Mouse (Mus musculus) kidney, postnatal 0 days (tissue): ENCODE data around the gene Rtp4. TPM values are rescaled to one million over a fixed set of nuclear protein-coding genes. Genes with fewer than 3 reads are reported as not detected.
A peak's percentile ranks its signal among the peaks of the same experiment; 100 is the strongest.

Source experiments
- ATAC-seq: fragments of 200-750 bp; cut with Nextera tagmentation; replicated peaks from 2 replicates; pipeline ENCODE4 v1.8.0; 2017; ENCODE audit warnings: low read depth, moderate number of reproducible peaks, moderate TSS enrichment, moderate library complexity; ENCODE audit not compliant: low FRiP score
- DNase-seq: peaks from one replicate; pipeline ENCODE4 v3.0.0-alpha.2; 2016; ENCODE audit warnings: low spot score
- H3K27ac ChIP-seq: fragments of 300-500 bp; sonication (generic); 2 replicates; pipeline ENCODE4 v1.5.1; 2014; ENCODE audit warnings: mild to moderate bottlenecking
- H3K27me3 ChIP-seq: fragments of 300-500 bp; sonication (generic); 2 replicates; pipeline ENCODE4 v1.6.1; 2014; ENCODE audit warnings: low read length, mixed read lengths; ENCODE audit not compliant: insufficient read depth
- H3K36me3 ChIP-seq: fragments of 300-500 bp; sonication (generic); 2 replicates; pipeline ENCODE4 v1.6.1; 2014; ENCODE audit warnings: low read length, mixed read lengths; ENCODE audit not compliant: insufficient read depth
- H3K4me1 ChIP-seq: fragments of 300-500 bp; sonication (generic); replicated peaks from 2 replicates; pipeline ENCODE4 v1.6.1; 2014; ENCODE audit warnings: antibody characterized with exemption, low read length, mixed read lengths; ENCODE audit not compliant: insufficient read depth
- H3K4me2 ChIP-seq: fragments of 300-500 bp; sonication (generic); 2 replicates; pipeline ENCODE4 v1.6.1; 2014; ENCODE audit warnings: mild to moderate bottlenecking, low read length, moderate library complexity, mixed read lengths
- H3K4me3 ChIP-seq: fragments of 300-500 bp; sonication (generic); replicated peaks from 2 replicates; pipeline ENCODE4 v1.5.1; 2014; ENCODE audit warnings: low read depth, low read length
- H3K9ac ChIP-seq: fragments of 300-500 bp; sonication (generic); 2 replicates; pipeline ENCODE4 v1.6.1; 2014; ENCODE audit warnings: low read depth, low read length
- H3K9me3 ChIP-seq: fragments of 300-500 bp; sonication (generic); replicated peaks from 2 replicates; pipeline ENCODE4 v1.6.1; 2016; ENCODE audit warnings: low read length, inconsistent platforms, mixed read lengths
- CTCF ChIP-seq: IDR thresholded peaks from 2 replicates; pipeline ENCODE4 v1.5.1; 2016; ENCODE audit warnings: antibody characterized with exemption, low read depth, mild to moderate bottlenecking, moderate library complexity
- WGBS: fragments of 180-500 bp; shearing (Covaris S2); extraction: QIAGEN DNeasy Blood & Tissue Kit; methylation state at CpG from one replicate; pipeline ENCODE4 v1.1.7; 2014; 5-methylcytosine and 5-hydroxymethylcytosine counted together
- polyA plus RNA-seq: library from polyadenylated mRNA; unstranded; fragments of >200 nt; fragmentation: Nextera tagmentation; extraction: Ambion mirVana; gene quantifications from 2 replicates; pipeline ENCODE4 v1.2.1, GENCODE M21; 2015

The Rtp4 gene
- polyA plus RNA-seq, 1 experiment from 2014 or later = 50.7 TPM

DNA sequence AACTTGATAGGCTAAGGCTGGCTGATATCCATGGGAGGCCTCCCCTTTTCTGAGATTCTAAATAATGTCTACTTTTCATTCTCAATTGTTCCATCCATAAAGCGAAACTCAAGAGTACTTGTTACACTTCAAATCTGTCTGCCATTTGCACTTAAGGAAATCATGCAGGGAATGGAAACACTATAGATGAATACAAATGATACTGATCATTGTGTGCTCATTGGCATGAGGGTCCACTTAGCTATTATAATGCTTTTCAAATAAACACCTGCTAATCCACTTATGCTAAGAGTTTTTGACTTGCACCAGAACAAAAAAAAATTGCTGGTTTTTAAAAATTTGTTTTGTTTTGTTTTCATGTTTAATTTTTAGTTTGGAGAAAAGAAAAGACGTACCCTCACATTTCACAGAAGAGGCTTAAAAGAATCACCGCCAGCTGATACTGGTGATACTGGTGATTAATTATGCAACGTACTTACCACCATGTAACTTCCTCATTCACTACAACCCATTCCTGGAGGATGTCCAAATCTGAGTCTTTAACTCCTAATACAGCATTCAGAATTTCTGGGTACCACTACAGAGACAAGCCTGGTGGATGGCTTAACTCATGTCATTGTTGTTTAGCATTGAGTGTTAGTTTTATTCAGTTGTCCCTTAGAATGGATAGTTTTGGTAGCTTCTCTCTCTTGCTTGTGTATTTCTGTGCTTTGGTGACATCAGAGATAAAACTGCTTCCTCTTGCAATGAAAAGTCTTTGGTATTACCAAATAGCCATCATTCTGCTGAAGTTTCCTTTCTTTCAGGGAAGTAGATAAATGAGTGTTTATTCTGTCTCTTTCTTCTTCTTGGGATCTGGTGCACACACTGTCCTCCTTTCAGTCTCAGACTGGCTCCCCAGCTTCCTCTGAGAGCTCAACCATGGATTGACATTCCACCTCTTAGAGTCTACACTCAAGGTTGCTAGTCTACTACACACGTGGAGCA, 71.3 kb downstream of the Rtp4 start:
- no peaks in the 10 kb centered on the region for H3K4me1 ChIP-seq
- DNase-seq (no peak), ATAC-seq (no peak)
- no peaks in the 10 kb centered on the region for H3K36me3 ChIP-seq
- 82% methylated on average over 5 of the region's 5 CpGs for WGBS
- H3K27ac ChIP-seq = no peak overlapping the region
- H3K27me3 ChIP-seq = no peaks in the 10 kb centered on the region
- H3K4me3 ChIP-seq = no peak overlapping the region
- no peak overlapping the region for H3K9ac ChIP-seq
- no peak overlapping the region for H3K4me2 ChIP-seq
- no peak for TF ChIP-seq CTCF
- no peaks in the 10 kb centered on the region for H3K9me3 ChIP-seq

DNA sequence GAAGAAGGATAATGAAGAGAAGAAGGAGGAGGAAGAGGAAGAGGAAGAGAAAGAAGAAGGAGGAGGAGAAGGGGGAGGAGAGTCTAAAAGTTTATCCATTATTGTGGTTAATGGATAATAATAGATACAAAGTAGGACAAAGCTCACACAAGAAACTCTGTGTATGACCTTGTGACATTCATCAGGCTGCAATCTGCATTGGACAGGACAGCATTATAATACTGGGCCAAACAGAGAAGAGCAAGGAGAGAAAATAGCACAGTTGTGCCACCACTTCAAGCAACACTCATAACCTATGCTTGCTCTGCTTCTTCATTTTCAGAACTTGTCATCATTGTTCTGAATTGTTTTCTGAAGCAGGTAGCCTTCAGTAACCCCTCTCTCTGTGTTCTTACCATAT, 72.4 kb downstream of the Rtp4 start:
- Histone ChIP-seq H3K9me3 (no peaks in the 10 kb centered on the region), H3K9ac (no peak overlapping the region), H3K4me1 (no peaks in the 10 kb centered on the region), H3K4me2 (no peak overlapping the region), H3K27me3 (no peaks in the 10 kb centered on the region), H3K27ac (no peak overlapping the region), H3K4me3 (no peak overlapping the region), H3K36me3 (no peaks in the 10 kb centered on the region)
- ATAC-seq = no peak
- DNase-seq = no peak
- no peak for TF ChIP-seq CTCF

DNA sequence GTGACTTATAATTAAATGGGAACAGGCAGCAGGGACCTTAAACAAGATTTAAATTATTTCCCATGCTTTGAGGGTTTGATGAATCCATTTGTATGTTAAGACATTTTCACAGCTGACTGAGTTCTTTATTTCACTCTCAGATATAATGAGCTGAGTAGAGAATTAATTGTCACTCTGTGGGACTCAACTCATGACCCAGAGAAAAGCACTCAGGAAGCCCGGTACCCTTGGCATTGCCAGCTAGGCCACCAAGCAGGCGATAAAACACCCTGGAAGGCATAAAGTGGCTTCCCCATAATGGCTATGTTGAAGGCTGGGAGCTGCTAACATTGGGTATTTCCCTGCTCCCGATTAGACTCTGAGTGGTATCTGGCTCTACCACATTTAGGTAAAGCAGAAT, 76.6 kb downstream of the Rtp4 start:
- Histone ChIP-seq H3K27ac (no peak overlapping the region), H3K4me1 (no peaks in the 10 kb centered on the region), H3K36me3 (no peaks in the 10 kb centered on the region), H3K27me3 (no peaks in the 10 kb centered on the region), H3K4me3 (no peak overlapping the region), H3K4me2 (no peak overlapping the region), H3K9ac (no peak overlapping the region), H3K9me3 (no peaks in the 10 kb centered on the region)
- DNase-seq (no peak), ATAC-seq (no peak)
- 75% methylated on average over 3 of the region's 3 CpGs for WGBS
- TF ChIP-seq CTCF = no peak

DNA sequence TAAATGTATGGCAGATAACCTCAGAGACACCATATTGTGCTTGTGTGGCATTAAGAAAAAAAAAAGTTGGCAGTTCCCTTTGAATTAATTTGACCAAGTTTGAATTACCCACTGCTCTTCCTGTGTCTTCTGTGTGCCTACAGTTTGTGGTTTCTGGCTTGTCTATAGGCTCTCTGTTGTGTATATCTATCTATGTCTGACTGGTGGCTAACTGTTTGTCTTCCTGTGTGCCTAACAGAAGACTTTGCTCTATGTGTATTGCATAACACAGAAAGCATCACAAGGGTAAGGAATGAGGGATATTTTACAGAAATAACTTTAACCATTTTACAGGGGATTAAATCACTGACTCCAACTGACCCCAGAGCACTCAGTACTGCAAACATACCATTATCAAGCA, 77.9 kb downstream of the Rtp4 start:
- no peaks in the 10 kb centered on the region for H3K9me3 ChIP-seq
- no peaks in the 10 kb centered on the region for H3K27me3 ChIP-seq
- no peak overlapping the region for H3K27ac ChIP-seq
- no peak for TF ChIP-seq CTCF
- no peaks in the 10 kb centered on the region for H3K36me3 ChIP-seq
- H3K4me3 ChIP-seq = no peak overlapping the region
- no peak overlapping the region for H3K9ac ChIP-seq
- H3K4me2 ChIP-seq = no peak overlapping the region
- ATAC-seq (no peak), DNase-seq (no peak)
- H3K4me1 ChIP-seq = no peaks in the 10 kb centered on the region

DNA sequence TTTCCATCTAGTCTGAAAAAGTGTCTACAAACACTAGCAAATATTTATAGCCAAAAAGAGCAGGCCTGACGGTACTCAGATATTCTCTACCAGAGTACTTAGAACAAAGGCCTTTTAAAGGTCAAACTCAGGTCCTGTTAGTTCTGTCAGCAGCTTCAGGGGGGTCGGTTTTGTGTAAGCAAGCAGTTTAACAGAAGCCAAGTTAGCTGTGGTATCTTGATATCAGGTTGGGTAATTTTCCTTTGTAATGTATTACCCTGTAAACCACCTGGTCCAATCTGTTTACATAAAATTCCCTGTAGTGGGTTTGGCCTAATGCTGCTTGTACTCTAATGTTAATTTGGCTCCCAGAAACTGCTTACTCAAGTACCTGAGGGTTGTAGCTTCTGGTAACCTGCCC, 86.1 kb downstream of the Rtp4 start:
- ATAC-seq (no peak), DNase-seq (no peak)
- Histone ChIP-seq H3K9me3 (no peaks in the 10 kb centered on the region), H3K9ac (no peak overlapping the region), H3K36me3 (no peaks in the 10 kb centered on the region), H3K27me3 (no peaks in the 10 kb centered on the region), H3K4me1 (no peaks in the 10 kb centered on the region), H3K4me3 (no peak overlapping the region), H3K4me2 (no peak overlapping the region), H3K27ac (no peak overlapping the region)
- TF ChIP-seq CTCF = no peak
- WGBS = 68% methylated on average over 2 of the region's 2 CpGs

DNA sequence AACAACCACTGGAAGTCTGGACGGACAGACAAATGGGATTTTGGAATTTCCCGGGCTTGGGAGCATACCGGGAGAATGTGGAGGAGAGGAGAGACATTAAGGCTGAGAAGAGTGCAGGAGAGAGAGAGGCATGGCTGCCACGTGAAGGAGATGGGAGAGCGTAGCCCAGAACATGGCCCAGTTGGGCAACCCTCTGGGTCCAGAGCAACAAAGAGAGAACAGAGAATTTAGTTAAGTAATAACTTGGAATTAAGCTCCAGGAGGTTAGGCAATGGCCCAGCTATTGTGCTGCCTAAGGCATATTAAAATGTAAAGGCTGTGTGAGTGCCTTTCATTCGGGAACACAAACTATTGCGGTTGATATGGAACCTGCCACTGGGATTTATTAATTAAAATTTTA, 86.6 kb downstream of the Rtp4 start:
- Histone ChIP-seq H3K4me3 (no peak overlapping the region), H3K36me3 (no peaks in the 10 kb centered on the region), H3K9ac (no peak overlapping the region), H3K4me2 (no peak overlapping the region), H3K9me3 (no peaks in the 10 kb centered on the region), H3K27ac (no peak overlapping the region), H3K4me1 (no peaks in the 10 kb centered on the region), H3K27me3 (no peaks in the 10 kb centered on the region)
- WGBS = 80% methylated on average over 7 of the region's 7 CpGs
- ATAC-seq (no peak), DNase-seq (no peak)
- no peak for TF ChIP-seq CTCF

DNA sequence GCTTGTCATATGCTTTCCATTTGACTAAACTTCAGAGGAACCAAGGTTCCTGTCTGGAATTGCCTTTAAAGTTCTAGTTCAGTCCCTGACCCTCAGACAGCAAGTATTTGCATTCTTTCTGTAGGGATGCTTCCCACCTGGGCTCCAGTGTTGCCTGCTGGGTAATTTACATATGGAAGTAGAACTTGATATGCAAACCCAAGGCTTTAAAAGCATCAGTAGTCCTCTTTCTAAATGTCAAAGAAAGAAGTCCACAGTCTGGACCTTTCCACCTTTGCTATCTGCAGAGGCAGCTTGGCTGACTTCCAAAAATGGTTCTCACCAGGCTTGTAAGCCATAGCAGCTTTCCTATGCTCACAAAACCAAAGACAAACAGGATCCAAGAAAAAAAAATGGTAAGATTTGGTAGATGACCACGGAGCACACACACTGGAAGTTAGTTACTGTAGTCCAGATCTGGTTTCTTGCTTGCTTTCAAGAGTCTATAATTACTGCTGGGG, 87.9 kb downstream of the Rtp4 start:
- no peak overlapping the region for H3K27ac ChIP-seq
- H3K4me2 ChIP-seq = no peak overlapping the region
- 24% methylated on average over 1 of the region's 1 CpGs for WGBS
- DNase-seq = peak; percentile 19
- no peaks in the 10 kb centered on the region for H3K4me1 ChIP-seq
- TF ChIP-seq CTCF = no peak
- no peak overlapping the region for H3K4me3 ChIP-seq
- H3K27me3 ChIP-seq = no peaks in the 10 kb centered on the region
- ATAC-seq = no peak
- H3K9ac ChIP-seq = no peak overlapping the region
- no peaks in the 10 kb centered on the region for H3K9me3 ChIP-seq
- H3K36me3 ChIP-seq = no peaks in the 10 kb centered on the region
